Mouse (Mus musculus) hindbrain, postnatal 0 days (tissue): ENCODE measurements around the gene Fam186b. TPM values are rescaled to one million over a fixed set of nuclear protein-coding genes. Genes with fewer than 3 reads are reported as not detected.

Experiments
- ATAC-seq: fragments of 200-750 bp; cut with Nextera tagmentation; 2 replicates; pipeline ENCODE4 v1.8.0; 2017; ENCODE audit warnings: mild to moderate bottlenecking, moderate TSS enrichment, moderate library complexity
- DNase-seq: peaks from one replicate; pipeline ENCODE4 v3.0.0-alpha.2; 2015; ENCODE audit warnings: low spot score
- H3K27ac ChIP-seq: fragments of 300-500 bp; sonication (generic); 2 replicates; pipeline ENCODE4 v1.5.1; 2014; ENCODE audit warnings: mild to moderate bottlenecking
- H3K27me3 ChIP-seq: fragments of 300-500 bp; sonication (generic); 2 replicates; pipeline ENCODE4 v1.6.1; 2014; ENCODE audit warnings: low read length, mixed read lengths; ENCODE audit not compliant: insufficient read depth
- H3K36me3 ChIP-seq: fragments of 300-500 bp; sonication (generic); 2 replicates; pipeline ENCODE4 v1.6.1; 2014; ENCODE audit warnings: low read length, mixed read lengths; ENCODE audit not compliant: insufficient read depth
- H3K4me1 ChIP-seq: fragments of 300-500 bp; sonication (generic); 2 replicates; pipeline ENCODE4 v1.6.1; 2014; ENCODE audit warnings: antibody characterized with exemption, low read length, mixed read lengths; ENCODE audit not compliant: insufficient read depth
- H3K4me2 ChIP-seq: fragments of 300-500 bp; sonication (generic); 2 replicates; pipeline ENCODE4 v1.6.1; 2014; ENCODE audit warnings: low read depth, mild to moderate bottlenecking, low read length, moderate library complexity, mixed read lengths
- H3K4me3 ChIP-seq: fragments of 300-500 bp; sonication (generic); 2 replicates; pipeline ENCODE4 v1.5.1; 2014; ENCODE audit warnings: low read length
- H3K9ac ChIP-seq: fragments of 300-500 bp; sonication (generic); replicated peaks from 2 replicates; pipeline ENCODE4 v1.6.1; 2014; ENCODE audit warnings: mild to moderate bottlenecking, low read length, moderate library complexity, mixed read lengths
- H3K9me3 ChIP-seq: fragments of 300-500 bp; sonication (generic); 2 replicates; pipeline ENCODE4 v1.6.1; 2016; ENCODE audit warnings: low read length, mixed read lengths
- CTCF ChIP-seq: IDR thresholded peaks from 2 replicates; pipeline ENCODE4 v1.5.1; 2016; ENCODE audit warnings: antibody characterized with exemption, control low read depth, low read depth
- WGBS: fragments of 180-500 bp; shearing (Covaris S2); extraction: QIAGEN DNeasy Blood & Tissue Kit; methylation state at CpG from one replicate; pipeline ENCODE4 v1.1.7; 2014; 5-methylcytosine and 5-hydroxymethylcytosine counted together
- polyA plus RNA-seq: library from polyadenylated mRNA; unstranded; fragments of >200 nt; fragmentation: Nextera tagmentation; extraction: Ambion mirVana; gene quantifications from 2 replicates; pipeline ENCODE4 v1.2.1, GENCODE M21; 2015
- total RNA-seq: library from RNA; depleted of rRNA; stranded (reverse); fragments of >200 nt; gene quantifications from 2 replicates; pipeline ENCODE4 v1.2.3, GENCODE M21; 2014; rRNA removed

Fam186b gene
- total and polyA plus RNA-seq, 2 experiments from 2014 or later, result 1.3 TPM

DNA sequence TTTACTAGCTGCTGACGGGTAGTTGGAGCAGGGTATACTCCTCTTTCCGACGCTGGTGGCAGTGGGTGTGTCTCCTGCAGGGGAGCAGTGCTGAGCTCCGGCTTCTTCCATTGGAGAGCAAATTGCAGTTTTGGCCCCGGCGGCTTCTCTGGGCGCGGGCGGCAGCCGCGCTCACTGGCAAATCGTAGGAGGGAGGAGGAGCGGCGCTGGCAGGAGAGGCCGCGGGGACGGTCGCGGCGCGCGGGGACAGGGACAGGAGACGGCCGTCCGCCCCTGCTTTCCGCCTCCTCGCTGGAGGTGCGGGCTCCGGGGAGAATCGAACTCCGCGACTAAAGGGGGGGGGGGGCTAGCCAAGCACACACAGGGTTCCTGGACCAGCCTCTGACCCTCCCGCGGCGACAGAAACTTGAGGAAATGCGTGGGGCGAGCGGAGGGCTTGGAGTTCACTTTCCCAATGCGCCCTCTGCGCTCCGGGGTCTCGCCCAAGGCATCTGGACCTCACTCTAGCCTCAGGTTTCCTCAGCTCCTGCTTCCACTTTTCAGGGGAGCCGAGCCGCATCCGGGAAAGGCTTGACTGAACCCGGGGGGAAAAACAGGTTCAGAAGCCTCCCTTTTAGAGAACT, 72.0 kb downstream of the Fam186b start:
- Histone ChIP-seq H3K9me3 (no peaks in the 10 kb centered on the region), H3K27me3 (peaks cover 57% of the 10 kb centered on the region), H3K4me2 (peak overlapping the region; percentile 57), H3K4me3 (peak overlapping the region; percentile 32), H3K9ac (no peak overlapping the region), H3K36me3 (no peaks in the 10 kb centered on the region), H3K27ac (no peak overlapping the region), H3K4me1 (peaks cover 11% of the 10 kb centered on the region)
- DNase-seq (peak; percentile 27), ATAC-seq (no peak)
- no peak for TF ChIP-seq CTCF
- WGBS, result 0% methylated on average over 37 of the region's 46 CpGs

DNA sequence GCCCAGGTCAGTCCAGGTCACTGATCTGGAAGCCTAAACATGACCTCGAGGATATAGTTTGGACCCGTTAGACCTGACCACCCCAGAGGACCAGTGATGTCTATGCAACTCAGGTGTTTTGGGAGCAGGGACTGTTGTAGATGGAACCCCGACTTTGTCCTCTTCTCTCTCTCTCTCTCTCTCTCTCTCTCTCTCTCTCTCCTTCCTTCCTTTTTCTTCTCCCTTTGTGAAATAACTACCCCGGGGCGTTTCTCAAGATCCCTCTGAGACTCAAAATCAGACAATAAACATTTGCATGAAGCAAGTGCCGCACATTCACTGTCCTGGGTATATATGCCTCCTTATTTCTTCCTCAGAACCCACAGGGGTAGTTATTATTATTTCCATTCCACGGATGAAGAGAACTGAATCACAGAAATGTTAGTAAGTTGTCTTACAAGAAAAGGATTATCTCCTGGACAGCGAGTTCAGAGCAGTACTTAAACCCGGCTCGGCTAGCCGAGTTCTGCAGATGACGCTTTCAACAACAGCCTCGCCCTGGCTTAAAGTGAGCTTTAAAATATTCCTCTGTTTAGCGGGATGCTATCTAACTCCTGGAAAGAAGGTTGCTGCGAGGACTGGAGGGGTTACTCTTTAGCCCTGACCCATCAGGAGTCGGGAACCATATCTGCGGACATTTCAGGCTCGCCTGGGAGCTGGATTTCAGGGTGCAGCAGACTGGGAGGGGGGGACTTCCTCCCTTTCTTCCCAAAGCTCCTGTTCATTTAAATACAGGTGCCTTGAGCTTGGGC, 72.7 kb downstream of the Fam186b start:
- no peak overlapping the region for H3K9ac ChIP-seq
- H3K4me1 ChIP-seq, result peaks cover 11% of the 10 kb centered on the region
- H3K27ac ChIP-seq, result no peak overlapping the region
- H3K36me3 ChIP-seq, result no peaks in the 10 kb centered on the region
- TF ChIP-seq CTCF, result no peak
- H3K27me3 ChIP-seq, result peaks cover 55% of the 10 kb centered on the region
- H3K9me3 ChIP-seq, result no peaks in the 10 kb centered on the region
- DNase-seq (no peak), ATAC-seq (no peak)
- peak overlapping the region; percentile 32 for H3K4me3 ChIP-seq
- H3K4me2 ChIP-seq, result peak overlapping the region; percentile 57
- WGBS, result 4% methylated on average over 18 of the region's 18 CpGs

DNA sequence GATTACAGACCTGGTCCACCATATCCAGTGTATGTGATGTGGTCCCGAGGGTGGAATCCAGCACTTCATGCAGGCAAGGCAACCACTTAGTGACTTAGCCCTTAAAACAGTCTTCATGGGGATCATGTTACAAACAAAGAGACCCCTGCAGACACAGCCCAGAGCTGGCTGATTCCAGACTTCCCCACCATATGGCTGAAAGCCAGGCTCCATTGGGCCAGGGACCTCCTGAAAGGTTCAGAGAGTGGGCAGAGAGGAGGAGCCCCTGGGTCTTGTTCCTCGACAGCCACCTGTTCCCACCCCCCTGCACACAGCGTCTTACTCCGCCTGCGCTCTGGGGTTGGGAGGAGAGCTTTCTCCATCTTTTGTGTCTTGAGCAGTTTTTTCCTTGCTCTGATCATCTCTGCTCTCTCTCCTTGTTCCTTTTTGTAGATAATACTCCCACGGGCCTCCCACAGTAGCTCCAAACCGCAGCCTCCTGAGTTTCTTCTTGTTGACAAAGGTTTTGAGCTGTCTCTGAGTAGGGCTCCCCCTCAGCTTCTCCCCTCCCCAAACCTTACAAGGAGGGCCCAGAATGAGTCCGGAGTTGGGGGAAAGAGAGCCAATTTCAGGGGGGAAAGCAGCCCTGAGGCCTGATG, 74.3 kb downstream of the Fam186b start:
- Histone ChIP-seq H3K36me3 (no peaks in the 10 kb centered on the region), H3K9me3 (no peaks in the 10 kb centered on the region), H3K9ac (no peak overlapping the region), H3K4me2 (no peak overlapping the region), H3K4me1 (peaks cover 11% of the 10 kb centered on the region), H3K27ac (no peak overlapping the region), H3K27me3 (peaks cover 41% of the 10 kb centered on the region), H3K4me3 (no peak overlapping the region)
- no peak for DNase-seq
- no peak for ATAC-seq
- WGBS, result 13% methylated on average over 8 of the region's 8 CpGs
- TF ChIP-seq CTCF, result no peak

Other genes starting within 250 kb of the Fam186b start
- 62.6 and 70.9 TPM in 2 replicates for gene Prph, start 240.7 kb downstream of the Fam186b start, total RNA-seq
- 50.0 and 53.5 TPM in 2 replicates for gene Prph, start 240.7 kb downstream of the Fam186b start, polyA plus RNA-seq
- gene Troap, start 221.3 kb downstream of the Fam186b start, total RNA-seq, result 4.3 and 10.5 TPM in 2 replicates
- gene Troap, start 221.3 kb downstream of the Fam186b start, polyA plus RNA-seq, result 4.5 and 6.4 TPM in 2 replicates
- 8.6 and 11.9 TPM in 2 replicates for gene C1ql4, start 208.1 kb downstream of the Fam186b start, total RNA-seq
- gene C1ql4, start 208.1 kb downstream of the Fam186b start, polyA plus RNA-seq, result 4.3 and 5.7 TPM in 2 replicates
- gene Dnajc22, start 202.7 kb downstream of the Fam186b start, total RNA-seq, result 0.68 and 0.99 TPM in 2 replicates
- gene Dnajc22, start 202.7 kb downstream of the Fam186b start, polyA plus RNA-seq, result 0.45 and 0.48 TPM in 2 replicates
- 23.6 and 25.8 TPM in 2 replicates for gene Spats2, start 170.0 kb downstream of the Fam186b start, total RNA-seq
- 23.4 and 23.6 TPM in 2 replicates for gene Spats2, start 170.0 kb downstream of the Fam186b start, polyA plus RNA-seq
- gene Kcnh3, start 71.0 kb downstream of the Fam186b start, total RNA-seq, result 1.8 and 3.6 TPM in 2 replicates
- 0.91 and 1.2 TPM in 2 replicates for gene Kcnh3, start 71.0 kb downstream of the Fam186b start, polyA plus RNA-seq
- gene Mcrs1, start 43.9 kb downstream of the Fam186b start, total RNA-seq, result 228 and 229 TPM in 2 replicates
- 199 and 206 TPM in 2 replicates for gene Mcrs1, start 43.9 kb downstream of the Fam186b start, polyA plus RNA-seq
- gene Prpf40b, start 801 bp downstream of the Fam186b start, total RNA-seq, result 90.2 and 94.2 TPM in 2 replicates
- 101 and 110 TPM in 2 replicates for gene Prpf40b, start 801 bp downstream of the Fam186b start, polyA plus RNA-seq
- 11.9 and 15.2 TPM in 2 replicates for gene Fmnl3, start 74.6 kb upstream of the Fam186b start, total RNA-seq
- gene Fmnl3, start 74.6 kb upstream of the Fam186b start, polyA plus RNA-seq, result 8.0 and 8.2 TPM in 2 replicates
- gene Tmbim6, start 97.0 kb upstream of the Fam186b start, total RNA-seq, result 323 and 346 TPM in 2 replicates
- 355 and 374 TPM in 2 replicates for gene Tmbim6, start 97.0 kb upstream of the Fam186b start, polyA plus RNA-seq
- gene Nckap5l, start 161.9 kb upstream of the Fam186b start, total RNA-seq, result 19.5 and 23.4 TPM in 2 replicates
- gene Nckap5l, start 161.9 kb upstream of the Fam186b start, polyA plus RNA-seq, result 10.0 and 11.4 TPM in 2 replicates
- 10.1 and 13.7 TPM in 2 replicates for gene Bcdin3d, start 178.8 kb upstream of the Fam186b start, total RNA-seq
- gene Bcdin3d, start 178.8 kb upstream of the Fam186b start, polyA plus RNA-seq, result 12.6 and 12.7 TPM in 2 replicates
- gene Faim2, start 232.3 kb upstream of the Fam186b start, total RNA-seq, result 30.5 and 33.4 TPM in 2 replicates
- gene Faim2, start 232.3 kb upstream of the Fam186b start, polyA plus RNA-seq, result 54.6 and 57.9 TPM in 2 replicates